Mouse (Mus musculus) liver, embryonic 16.5 days (tissue): Measurements from ENCODE around the gene Synj2. TPM values are rescaled to one million over a fixed set of nuclear protein-coding genes. Genes with fewer than 3 reads are reported as not detected.

Experiments
- ATAC-seq: fragments of 200-750 bp; cut with Nextera tagmentation; 2 replicates; pipeline ENCODE4 v1.8.0; 2017; ENCODE audit warnings: low read depth, mild to moderate bottlenecking, moderate number of reproducible peaks, moderate library complexity
- H3K27ac ChIP-seq: fragments of 300-500 bp; sonication (generic); 2 replicates; pipeline ENCODE4 v1.5.1; 2014; ENCODE audit warnings: mild to moderate bottlenecking, low read length
- H3K27me3 ChIP-seq: fragments of 300-500 bp; sonication (generic); 2 replicates; pipeline ENCODE4 v1.6.1; 2014; ENCODE audit warnings: low read depth, low read length, mixed read lengths; ENCODE audit not compliant: control insufficient read depth, insufficient read depth
- H3K36me3 ChIP-seq: fragments of 300-500 bp; sonication (generic); 2 replicates; pipeline ENCODE4 v1.6.1; 2014; ENCODE audit warnings: mild to moderate bottlenecking; ENCODE audit not compliant: control insufficient read depth, insufficient read depth
- H3K4me1 ChIP-seq: fragments of 300-500 bp; sonication (generic); 2 replicates; pipeline ENCODE4 v1.6.1; 2014; ENCODE audit warnings: low read depth, low read length, mixed read lengths; ENCODE audit not compliant: control insufficient read depth
- H3K4me2 ChIP-seq: fragments of 300-500 bp; sonication (generic); 2 replicates; pipeline ENCODE4 v1.6.1; 2014; ENCODE audit warnings: low read depth, low read length, mixed read lengths
- H3K4me3 ChIP-seq: fragments of 300-500 bp; sonication (generic); 2 replicates; pipeline ENCODE4 v1.5.1; 2014; ENCODE audit warnings: low read depth, mild to moderate bottlenecking, low read length
- H3K9ac ChIP-seq: fragments of 300-500 bp; sonication (generic); 2 replicates; pipeline ENCODE4 v1.6.1; 2014; ENCODE audit warnings: low read depth, low read length
- H3K9me3 ChIP-seq: fragments of 300-500 bp; sonication (generic); replicated peaks from 2 replicates; pipeline ENCODE4 v1.6.1; 2016; ENCODE audit warnings: low read length; ENCODE audit not compliant: control insufficient read depth
- WGBS: fragments of 180-500 bp; shearing (Covaris S2); extraction: QIAGEN DNeasy Blood & Tissue Kit; methylation state at CpG from one replicate; pipeline ENCODE4 v1.1.7; 2014; ENCODE audit not compliant: insufficient replicate concordance; 5-methylcytosine and 5-hydroxymethylcytosine counted together
- polyA plus RNA-seq: library from polyadenylated mRNA; unstranded; fragments of >200 nt; fragmentation: Nextera tagmentation; extraction: Ambion mirVana; gene quantifications from 2 replicates; pipeline ENCODE4 v1.2.1, GENCODE M21; 2015

Gene Synj2
- polyA plus RNA-seq, 1 experiment from 2014 or later: 3.0 TPM

- ATAC-seq: no peak
- H3K27me3 ChIP-seq: no peaks in the 10 kb centered on the region
Measured at GRCm38 (mm10) chr17:5997380-5998234, 56.5 kb downstream of the Synj2 start.

GRCm38 (mm10) chr17:5998235-5998500 is 57.1 kb downstream of the Synj2 start:
- Histone ChIP-seq H3K4me2 (no peak overlapping the region), H3K9me3 (no peaks in the 10 kb centered on the region), H3K27ac (no peak overlapping the region), H3K36me3 (no peaks in the 10 kb centered on the region), H3K9ac (no peak overlapping the region), H3K4me1 (no peaks in the 10 kb centered on the region), H3K27me3 (no peaks in the 10 kb centered on the region), H3K4me3 (no peak overlapping the region)
- no peak for ATAC-seq

More at GRCm38 (mm10) chr17:5997380-5998234, 56.5 kb downstream of the Synj2 start:
- no peak overlapping the region for H3K9ac ChIP-seq
- H3K36me3 ChIP-seq: no peaks in the 10 kb centered on the region
- no peak overlapping the region for H3K4me3 ChIP-seq
- H3K27ac ChIP-seq: no peak overlapping the region
- 60% methylated on average over 16 of the region's 16 CpGs for WGBS
- no peaks in the 10 kb centered on the region for H3K4me1 ChIP-seq
- no peaks in the 10 kb centered on the region for H3K9me3 ChIP-seq
- no peak overlapping the region for H3K4me2 ChIP-seq

- no peak overlapping the region for H3K9ac ChIP-seq
- 42% methylated on average over 5 of the region's 5 CpGs for WGBS
- H3K9me3 ChIP-seq: no peaks in the 10 kb centered on the region
- no peak overlapping the region for H3K4me3 ChIP-seq
- H3K4me2 ChIP-seq: no peak overlapping the region
- no peak for ATAC-seq
- no peaks in the 10 kb centered on the region for H3K4me1 ChIP-seq
- no peak overlapping the region for H3K27ac ChIP-seq
- H3K36me3 ChIP-seq: no peaks in the 10 kb centered on the region
- H3K27me3 ChIP-seq: no peaks in the 10 kb centered on the region
Measured at GRCm38 (mm10) chr17:5999039-5999543, 58.0 kb downstream of the Synj2 start.

- Histone ChIP-seq H3K9ac (no peak overlapping the region), H3K4me3 (no peak overlapping the region), H3K9me3 (no peaks in the 10 kb centered on the region), H3K4me1 (peaks cover 7% of the 10 kb centered on the region), H3K27me3 (no peaks in the 10 kb centered on the region), H3K36me3 (no peaks in the 10 kb centered on the region), H3K27ac (no peak overlapping the region), H3K4me2 (no peak overlapping the region)
- WGBS: 67% methylated on average over 8 of the region's 8 CpGs
- no peak for ATAC-seq
Measured at GRCm38 (mm10) chr17:6000864-6001319, 59.8 kb downstream of the Synj2 start.

GRCm38 (mm10) chr17:6001389-6001788 is 60.3 kb downstream of the Synj2 start:
- Histone ChIP-seq H3K27me3 (no peaks in the 10 kb centered on the region), H3K4me1 (peaks cover 9% of the 10 kb centered on the region), H3K4me3 (no peak overlapping the region), H3K36me3 (no peaks in the 10 kb centered on the region), H3K4me2 (no peak overlapping the region), H3K9me3 (no peaks in the 10 kb centered on the region), H3K27ac (no peak overlapping the region), H3K9ac (no peak overlapping the region)
- ATAC-seq: no peak
- 30% methylated on average over 6 of the region's 6 CpGs for WGBS

- ATAC-seq: no peak
- H3K4me2 ChIP-seq: no peak overlapping the region
- no peaks in the 10 kb centered on the region for H3K36me3 ChIP-seq
- no peak overlapping the region for H3K4me3 ChIP-seq
- H3K4me1 ChIP-seq: peaks cover 9% of the 10 kb centered on the region
- H3K9me3 ChIP-seq: no peaks in the 10 kb centered on the region
- 37% methylated on average over 7 of the region's 7 CpGs for WGBS
- no peaks in the 10 kb centered on the region for H3K27me3 ChIP-seq
- no peak overlapping the region for H3K9ac ChIP-seq
- H3K27ac ChIP-seq: no peak overlapping the region
Measured at GRCm38 (mm10) chr17:6001836-6002235, 60.8 kb downstream of the Synj2 start.

GRCm38 (mm10) chr17:6002563-6002962 is 61.5 kb downstream of the Synj2 start:
- H3K4me1 ChIP-seq: peaks cover 9% of the 10 kb centered on the region
- H3K9me3 ChIP-seq: no peaks in the 10 kb centered on the region
- ATAC-seq: no peak
- WGBS: 69% methylated on average over 6 of the region's 6 CpGs
- H3K4me2 ChIP-seq: no peak overlapping the region
- H3K36me3 ChIP-seq: no peaks in the 10 kb centered on the region
- no peak overlapping the region for H3K27ac ChIP-seq
- H3K9ac ChIP-seq: no peak overlapping the region
- H3K4me3 ChIP-seq: no peak overlapping the region
- H3K27me3 ChIP-seq: no peaks in the 10 kb centered on the region

GRCm38 (mm10) chr17:6003661-6004060 is 62.6 kb downstream of the Synj2 start:
- 38% methylated on average over 6 of the region's 6 CpGs for WGBS
- Histone ChIP-seq H3K4me1 (peaks cover 9% of the 10 kb centered on the region), H3K4me2 (no peak overlapping the region), H3K27me3 (no peaks in the 10 kb centered on the region), H3K9ac (no peak overlapping the region), H3K36me3 (no peaks in the 10 kb centered on the region), H3K4me3 (no peak overlapping the region), H3K27ac (no peak overlapping the region), H3K9me3 (no peaks in the 10 kb centered on the region)
- no peak for ATAC-seq

GRCm38 (mm10) chr17:6005246-6005637 is 64.2 kb downstream of the Synj2 start:
- Histone ChIP-seq H3K27ac (no peak overlapping the region), H3K4me1 (peaks cover 9% of the 10 kb centered on the region), H3K27me3 (no peaks in the 10 kb centered on the region), H3K36me3 (no peaks in the 10 kb centered on the region), H3K4me3 (no peak overlapping the region), H3K9ac (no peak overlapping the region), H3K9me3 (no peaks in the 10 kb centered on the region), H3K4me2 (no peak overlapping the region)
- 16% methylated on average over 14 of the region's 14 CpGs for WGBS
- peak; percentile 67 for ATAC-seq
